Mouse (Mus musculus): ENCODE measurements around the gene Rimklb.

DNA sequence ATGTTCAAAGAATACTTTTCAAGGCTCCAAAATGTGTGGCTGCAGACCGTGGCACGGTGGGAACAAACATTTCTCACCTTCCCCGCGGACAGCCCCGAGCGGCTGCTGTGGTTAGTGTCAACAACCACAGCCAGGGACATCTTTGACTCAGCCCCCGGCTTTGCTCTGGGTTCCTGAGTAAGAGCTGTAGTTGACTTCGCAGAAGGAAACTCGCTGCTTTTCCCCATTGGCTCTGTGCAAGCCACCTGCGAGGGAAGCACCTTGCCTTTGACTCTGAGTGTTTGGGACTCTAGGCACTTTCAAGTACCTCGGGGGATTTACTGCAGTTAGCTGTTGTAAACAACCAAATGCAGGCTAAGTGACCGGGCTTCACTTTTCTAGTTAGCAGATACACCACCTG, 29.0 kb upstream of the Rimklb start:
- TF ChIP-seq CTCF (conservative IDR thresholded peaks at IDR 0.05; ENCODE audit: insufficient read depth, insufficient read length, low read depth, low read length) = no peak
- TF ChIP-seq POLR2A (IDR thresholded peaks at IDR 0.05; ENCODE audit: low read depth, low read length) = no peak
